Mouse (Mus musculus) stomach, postnatal 0 days (tissue): Measurements from ENCODE around the gene App. TPM values are rescaled to one million over a fixed set of nuclear protein-coding genes. Genes with fewer than 3 reads are reported as not detected.

ENCODE experiments used
- ATAC-seq: fragments of 200-750 bp; cut with Nextera tagmentation; 2 replicates; pipeline ENCODE4 v1.8.0; 2017; ENCODE audit not compliant: low FRiP score, low TSS enrichment
- DNase-seq: peaks from one replicate; pipeline ENCODE4 v3.0.0-alpha.2; 2016; ENCODE audit warnings: low spot score
- H3K27ac ChIP-seq: fragments of 300-500 bp; sonication (generic); replicated peaks from 2 replicates; pipeline ENCODE4 v1.5.1; 2014; ENCODE audit warnings: mild to moderate bottlenecking, control low read depth
- H3K27me3 ChIP-seq: fragments of 300-500 bp; sonication (generic); 2 replicates; pipeline ENCODE4 v1.6.1; 2014; ENCODE audit warnings: low read length; ENCODE audit not compliant: control insufficient read depth, insufficient read depth
- H3K36me3 ChIP-seq: fragments of 300-500 bp; sonication (generic); 2 replicates; pipeline ENCODE4 v1.6.1; 2014; ENCODE audit warnings: low read length, mixed read lengths; ENCODE audit not compliant: control insufficient read depth, insufficient read depth
- H3K4me1 ChIP-seq: fragments of 300-500 bp; sonication (generic); replicated peaks from 2 replicates; pipeline ENCODE4 v1.6.1; 2014; ENCODE audit warnings: antibody characterized with exemption; ENCODE audit not compliant: control insufficient read depth, insufficient read depth
- H3K4me2 ChIP-seq: fragments of 300-500 bp; sonication (generic); replicated peaks from 2 replicates; pipeline ENCODE4 v1.6.1; 2014; ENCODE audit warnings: low read depth, mild to moderate bottlenecking, control low read depth, moderate library complexity
- H3K4me3 ChIP-seq: fragments of 300-500 bp; sonication (generic); 2 replicates; pipeline ENCODE4 v1.5.1; 2014; ENCODE audit warnings: low read depth, low read length, control low read depth
- H3K9ac ChIP-seq: fragments of 300-500 bp; sonication (generic); 2 replicates; pipeline ENCODE4 v1.6.1; 2014; ENCODE audit warnings: mild to moderate bottlenecking, low read length, control low read depth, mixed read lengths
- H3K9me3 ChIP-seq: fragments of 300-500 bp; sonication (generic); 2 replicates; pipeline ENCODE4 v1.6.1; 2016; ENCODE audit warnings: low read length; ENCODE audit not compliant: control insufficient read depth
- CTCF ChIP-seq: IDR thresholded peaks from 2 replicates; pipeline ENCODE4 v1.5.1; 2016; ENCODE audit warnings: antibody characterized with exemption, low read depth, mild to moderate bottlenecking, moderate library complexity
- EP300 ChIP-seq: optimal IDR thresholded peaks from 2 replicates; pipeline ENCODE3; 2016; ENCODE audit warnings: antibody characterized with exemption
- WGBS: fragments of 180-500 bp; shearing (Covaris S2); extraction: QIAGEN DNeasy Blood & Tissue Kit; methylation state at CpG from one replicate; pipeline ENCODE4 v1.1.7; 2014; 5-methylcytosine and 5-hydroxymethylcytosine counted together
- polyA plus RNA-seq: library from polyadenylated mRNA; unstranded; fragments of >200 nt; fragmentation: Nextera tagmentation; extraction: Ambion mirVana; gene quantifications from 2 replicates; pipeline ENCODE4 v1.2.1, GENCODE M21; 2015

The App gene
- polyA plus RNA-seq, 1 experiment from 2014 or later, result 156 TPM

GRCm38 (mm10) chr16:84931024-84931423 lies 242.5 kb downstream of the App start:
- WGBS, result 70% methylated on average over 3 of the region's 3 CpGs
- no peak for TF ChIP-seq EP300
- no peak for TF ChIP-seq CTCF
- H3K4me2 ChIP-seq, result no peak overlapping the region
- H3K36me3 ChIP-seq, result no peaks in the 10 kb centered on the region
- DNase-seq, result no peak
- no peak for ATAC-seq
- H3K9me3 ChIP-seq, result no peaks in the 10 kb centered on the region
- H3K4me3 ChIP-seq, result no peak overlapping the region
- H3K27me3 ChIP-seq, result no peaks in the 10 kb centered on the region
- H3K27ac ChIP-seq, result no peak overlapping the region
- no peak overlapping the region for H3K9ac ChIP-seq
- H3K4me1 ChIP-seq, result no peaks in the 10 kb centered on the region

- WGBS, result 93% methylated on average over 1 of the region's 1 CpGs
- no peak for ATAC-seq
Measured at GRCm38 (mm10) chr16:84927827-84928226, 245.7 kb downstream of the App start.

GRCm38 (mm10) chr16:84919649-84920308 lies 253.8 kb downstream of the App start:
- H3K36me3 ChIP-seq, result no peaks in the 10 kb centered on the region
- no peak for ATAC-seq
- TF ChIP-seq EP300 (no peak), CTCF (no peak)
- no peaks in the 10 kb centered on the region for H3K4me1 ChIP-seq
- no peaks in the 10 kb centered on the region for H3K9me3 ChIP-seq
- no peak overlapping the region for H3K4me3 ChIP-seq
- no peak overlapping the region for H3K9ac ChIP-seq
- WGBS, result 41% methylated on average over 5 of the region's 5 CpGs
- no peak overlapping the region for H3K4me2 ChIP-seq
- no peaks in the 10 kb centered on the region for H3K27me3 ChIP-seq
- no peak for DNase-seq
- H3K27ac ChIP-seq, result no peak overlapping the region

More at GRCm38 (mm10) chr16:84927827-84928226, 245.7 kb downstream of the App start:
- Histone ChIP-seq H3K27ac (no peak overlapping the region), H3K36me3 (no peaks in the 10 kb centered on the region), H3K4me1 (no peaks in the 10 kb centered on the region), H3K9ac (no peak overlapping the region), H3K27me3 (no peaks in the 10 kb centered on the region), H3K4me2 (no peak overlapping the region), H3K9me3 (no peaks in the 10 kb centered on the region), H3K4me3 (no peak overlapping the region)
- no peak for TF ChIP-seq CTCF
- TF ChIP-seq EP300, result no peak
- no peak for DNase-seq

- no peaks in the 10 kb centered on the region for H3K4me1 ChIP-seq
- DNase-seq, result no peak
- H3K4me3 ChIP-seq, result no peak overlapping the region
- TF ChIP-seq EP300 (no peak), CTCF (no peak)
- WGBS, result 76% methylated on average over 3 of the region's 3 CpGs
- ATAC-seq, result no peak
- H3K27ac ChIP-seq, result no peak overlapping the region
- H3K4me2 ChIP-seq, result no peak overlapping the region
- H3K36me3 ChIP-seq, result no peaks in the 10 kb centered on the region
- no peaks in the 10 kb centered on the region for H3K9me3 ChIP-seq
- no peak overlapping the region for H3K9ac ChIP-seq
- H3K27me3 ChIP-seq, result no peaks in the 10 kb centered on the region
Measured at GRCm38 (mm10) chr16:84919087-84919486, 254.5 kb downstream of the App start.

GRCm38 (mm10) chr16:84916772-84917171 lies 256.8 kb downstream of the App start:
- H3K4me1 ChIP-seq, result no peaks in the 10 kb centered on the region
- H3K9ac ChIP-seq, result no peak overlapping the region
- no peaks in the 10 kb centered on the region for H3K27me3 ChIP-seq
- ATAC-seq, result no peak
- no peak overlapping the region for H3K27ac ChIP-seq
- no peaks in the 10 kb centered on the region for H3K36me3 ChIP-seq
- no peaks in the 10 kb centered on the region for H3K9me3 ChIP-seq
- no peak for DNase-seq
- no peak overlapping the region for H3K4me2 ChIP-seq
- no peak overlapping the region for H3K4me3 ChIP-seq
- 60% methylated on average over 3 of the region's 3 CpGs for WGBS
- no peak for TF ChIP-seq CTCF
- TF ChIP-seq EP300, result no peak

GRCm38 (mm10) chr16:84911477-84912165 lies 261.9 kb downstream of the App start:
- Histone ChIP-seq H3K9ac (no peak overlapping the region), H3K4me1 (no peaks in the 10 kb centered on the region), H3K4me2 (no peak overlapping the region), H3K4me3 (no peak overlapping the region), H3K9me3 (no peaks in the 10 kb centered on the region), H3K36me3 (no peaks in the 10 kb centered on the region), H3K27me3 (no peaks in the 10 kb centered on the region), H3K27ac (no peak overlapping the region)
- no peak for DNase-seq
- ATAC-seq, result no peak
- WGBS, result 92% methylated on average over 8 of the region's 8 CpGs
- TF ChIP-seq EP300, result no peak
